Comparison of ENCODE assay signal across 10 mouse cellular contexts in the genomic region with DNA sequence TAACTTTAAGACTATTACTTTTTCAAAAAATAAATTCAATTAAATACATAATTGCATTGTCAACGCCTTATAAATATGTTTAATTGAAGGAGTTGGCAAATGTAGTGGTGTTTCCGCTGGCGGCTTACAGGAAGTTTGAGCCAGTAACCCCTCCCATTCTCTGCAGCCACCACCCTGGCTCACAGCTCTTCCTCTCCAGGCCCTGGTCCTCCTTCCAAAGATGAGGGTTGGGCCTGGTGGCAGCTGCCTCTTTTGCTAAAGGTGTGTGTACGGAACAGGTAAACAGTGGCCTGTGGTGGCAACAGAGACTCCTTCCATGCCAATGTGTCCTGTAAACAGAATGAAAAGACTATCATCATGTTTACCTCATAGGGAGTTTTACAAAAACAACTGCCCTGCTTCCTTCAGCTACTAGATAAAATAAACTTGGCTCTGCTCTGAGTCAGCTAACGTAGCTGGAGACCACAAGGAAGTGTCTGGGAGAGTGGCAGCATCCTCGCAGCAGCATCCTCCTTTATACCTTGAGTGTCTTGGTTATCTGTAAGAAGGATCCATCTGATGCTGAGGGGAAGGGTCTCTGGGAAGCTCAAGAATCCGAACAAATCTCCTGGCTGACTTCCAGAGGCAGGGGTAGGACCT. TPM values are rescaled to one million over a fixed set of nuclear protein-coding genes. Genes with fewer than 3 reads are reported as not detected.
A peak's percentile ranks its signal among the peaks of the same experiment; 100 is the strongest.
DNase-seq lines count a peak whose midpoint lies in the region; ATAC-seq lines count a peak whose summit lies in the region.
"Had no signal": no experiment of that assay in that cellular context is flagged by ENCODE, and none has a peak within 500 bp of the region (broad histone marks: within the 10 kb centered on the region; RNA-seq: fewer than 3 reads in every experiment).

No protein-coding gene starts in this region.

- peak; percentile 75 for ATAC-seq in inflammation-experienced regulatory T-cells, adult 6 months
- peak; percentile 75 for ATAC-seq in megakaryocyte progenitor cell, adult 5-6 weeks (replicated peaks; ENCODE audit: poor library complexity)
- ATAC-seq: forebrain, embryonic 14.5 days had no signal

- DNase-seq in spleen, postnatal 36 days (ENCODE audit: low spot score in 2 of 2) = peak; percentile 52 to 57
- DNase-seq in spleen, adult 12 weeks (ENCODE audit: low spot score) = no peak
- DNase-seq in cerebellum, postnatal 4 days (ENCODE audit: low spot score in 2 of 2) = no peak
- no peak for DNase-seq in ovary, postnatal 36 days (ENCODE audit: low spot score)
- no peak for DNase-seq in embryo, embryonic 11 days
- DNase-seq: adrenal gland, postnatal 36 days; right cerebral cortex, postnatal 25 days had no signal

RNA-seq across cellular contexts. Expression of gene Nup160, which starts 41.8 kb away (rescaled TPM):
- 10 to 100 TPM; 26.4 to 31.6 (median 30.5) TPM for polyA plus RNA-seq in inflammation-experienced regulatory T-cells, adult 6 months (2017; shearing (Covaris generic))
- total RNA-seq in megakaryocyte progenitor cell, adult 5-6 weeks (2015) = 79.3 and 81.3 TPM in 2 replicates
- total RNA-seq in megakaryocyte progenitor cell, adult 5-6 weeks (2017) = 50.9 and 61.7 TPM in 2 replicates

RNA-seq across cellular contexts. Expression of gene Ptprj, which starts 54.8 kb away (rescaled TPM):
- 1 to 10 TPM; 4.2 to 5.4 (median 4.8) TPM for polyA plus RNA-seq in inflammation-experienced regulatory T-cells, adult 6 months (2017; shearing (Covaris generic))
- total RNA-seq in megakaryocyte progenitor cell, adult 5-6 weeks (2015) = 17.2 and 20.2 TPM in 2 replicates
- total RNA-seq in megakaryocyte progenitor cell, adult 5-6 weeks (2017) = 15.4 and 17.2 TPM in 2 replicates

Comparison
In these comparisons a context has a peak if more than half of its experiments do, and no peak if none do; other contexts are left out.
1. DNase-seq: peak in spleen, postnatal 36 days (2 of 2); none in spleen, adult 12 weeks (single experiment), cerebellum, postnatal 4 days (0 of 2), ovary, postnatal 36 days (single experiment) and embryo, embryonic 11 days (single experiment).